Mouse (Mus musculus) cerebellum, adult 9-11 months (tissue): ENCODE measurements at regions not wholly inside any gene's neighbourhood (a gene's known extent, or its start where the extent isn't known, plus 50 kb on each side); places are given as distances from the start of the nearest gene placed in this dataset.
A peak's percentile ranks its signal among the peaks of the same experiment; 100 is the strongest.
"Not testable (repeated sequence)": the region's sequence is repeated elsewhere in the genome, so short reads cannot be mapped to it uniquely, and the experiment has no call there.

ENCODE experiments used
- DNase-seq: peaks from one replicate; pipeline ENCODE4 v3.0.0; 2022

DNA sequence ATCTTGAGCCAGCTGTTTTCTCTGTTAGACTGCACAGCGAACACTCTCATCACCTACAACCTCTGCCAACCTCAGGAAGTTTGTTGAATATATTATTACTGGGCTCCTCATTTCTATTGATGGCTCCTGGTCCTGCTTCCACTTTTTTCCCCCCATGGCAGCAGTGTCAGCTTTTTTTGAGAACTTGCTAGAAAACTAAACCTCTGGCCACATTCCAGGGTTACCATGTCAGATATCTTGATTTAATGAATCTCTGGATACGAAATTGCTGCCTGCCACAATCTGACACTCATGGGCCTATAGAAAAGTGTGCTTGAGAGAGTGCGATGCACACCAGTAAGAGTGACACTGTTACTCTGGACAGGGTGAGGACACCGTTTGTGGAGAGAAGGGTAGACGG, 170.6 kb upstream of the Slc25a13 start:
- DNase-seq = no peak

DNA sequence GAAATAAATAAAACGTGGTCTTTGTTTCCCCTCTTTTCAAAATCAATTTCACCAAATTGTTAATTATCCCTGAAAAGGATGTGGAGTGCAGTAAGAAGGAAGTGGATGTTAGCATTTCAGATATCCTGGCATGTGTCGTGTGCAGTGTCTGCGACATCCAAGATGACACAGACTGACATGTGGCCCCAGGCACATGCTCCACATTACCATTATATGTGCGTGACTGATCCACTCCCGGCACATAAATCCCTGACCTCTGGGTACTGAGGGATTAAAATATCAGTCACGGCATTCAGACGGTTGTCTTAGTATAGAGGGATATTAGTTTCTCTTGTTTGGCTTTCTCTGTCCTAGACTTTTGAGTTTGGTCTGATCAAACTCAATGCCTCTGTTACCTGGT, 168.0 kb upstream of the Slc25a13 start:
- DNase-seq = no peak

DNA sequence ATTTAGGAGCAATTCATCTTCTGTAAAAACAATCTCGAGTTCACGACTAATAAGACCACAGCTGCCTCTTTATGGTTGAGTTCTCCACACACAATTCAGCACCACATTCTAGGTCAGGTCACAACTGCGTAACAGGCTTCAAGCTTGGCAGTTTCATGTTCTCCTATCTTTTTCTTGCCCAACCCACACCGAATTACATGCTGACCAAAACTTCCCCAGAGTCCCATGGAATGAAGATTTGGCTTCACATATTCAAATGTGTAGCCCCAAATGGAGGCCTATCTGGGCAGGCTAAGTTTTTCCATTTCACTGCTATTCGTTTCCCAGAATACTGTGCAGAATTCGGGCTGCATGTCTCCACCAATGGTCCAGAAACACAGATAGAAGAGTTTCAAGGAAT, 167.5 kb upstream of the Slc25a13 start:
- no peak for DNase-seq

DNA sequence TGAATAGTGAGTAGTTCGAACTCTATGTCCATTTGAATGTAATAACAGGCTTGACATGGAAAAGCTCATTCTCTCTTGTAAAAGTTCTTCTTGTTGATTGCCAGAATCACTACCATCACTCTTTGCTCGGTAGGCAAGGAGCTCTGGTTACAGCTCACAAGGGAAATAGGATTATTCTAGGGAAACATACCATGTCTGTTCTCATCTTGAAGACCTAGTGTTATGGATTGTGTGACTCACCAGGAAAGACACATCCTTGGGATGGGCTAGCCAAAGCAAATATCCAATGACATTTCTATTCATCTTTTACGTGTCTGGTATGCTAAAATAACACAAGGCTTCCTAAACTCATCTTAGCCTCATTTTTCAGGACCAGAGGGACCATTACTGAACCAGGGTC, 155.4 kb upstream of the Slc25a13 start:
- DNase-seq = no peak

DNA sequence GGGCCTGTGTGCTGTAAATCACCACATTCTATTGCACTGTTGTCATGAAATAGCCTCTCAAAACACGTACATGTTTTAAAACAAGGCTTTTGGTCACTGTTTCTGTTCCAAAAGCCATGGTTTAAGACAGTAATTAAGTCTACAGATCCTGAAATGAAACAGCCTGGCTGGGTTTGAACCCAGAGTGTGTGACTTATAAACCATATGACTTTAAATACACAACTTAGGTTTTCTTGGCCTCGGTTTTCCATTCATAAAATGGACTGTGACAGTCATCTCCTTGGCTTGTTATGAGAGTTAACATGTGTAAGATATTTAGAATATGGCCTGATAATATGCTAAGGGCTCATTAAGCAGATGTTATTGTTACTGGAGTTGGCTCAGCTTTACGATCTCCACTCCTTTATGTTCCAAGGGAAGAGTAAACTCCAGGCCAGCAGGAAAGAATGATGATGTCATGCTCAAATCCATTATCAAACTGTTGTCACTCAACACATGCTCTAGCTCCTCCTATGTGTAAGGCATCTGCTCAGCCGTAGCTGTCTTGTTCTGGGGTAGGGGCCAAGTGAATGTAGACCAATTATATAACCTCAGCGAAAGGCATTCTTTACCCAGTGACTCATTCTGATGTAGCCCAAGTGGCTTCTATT, 154.6 kb upstream of the Slc25a13 start:
- no peak for DNase-seq

DNA sequence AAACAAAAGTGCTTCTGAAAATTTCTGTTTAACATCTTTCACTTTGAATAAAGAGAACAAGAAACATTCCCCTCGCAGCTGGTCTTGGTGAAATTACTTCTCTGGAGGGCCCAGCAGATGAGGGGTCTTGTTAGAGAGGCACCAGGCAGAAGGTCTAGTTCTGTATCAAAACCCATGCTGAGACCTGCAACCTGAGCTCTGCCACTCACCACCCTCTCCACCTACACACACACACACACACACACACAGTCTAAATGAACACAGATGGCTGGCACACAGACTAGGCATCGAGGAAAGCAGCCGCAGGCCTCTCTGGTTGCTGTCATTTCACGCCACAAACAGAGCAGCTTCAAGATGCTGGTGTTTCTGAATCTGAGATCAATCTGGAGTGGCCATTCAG, 147.1 kb upstream of the Slc25a13 start:
- DNase-seq = no peak

DNA sequence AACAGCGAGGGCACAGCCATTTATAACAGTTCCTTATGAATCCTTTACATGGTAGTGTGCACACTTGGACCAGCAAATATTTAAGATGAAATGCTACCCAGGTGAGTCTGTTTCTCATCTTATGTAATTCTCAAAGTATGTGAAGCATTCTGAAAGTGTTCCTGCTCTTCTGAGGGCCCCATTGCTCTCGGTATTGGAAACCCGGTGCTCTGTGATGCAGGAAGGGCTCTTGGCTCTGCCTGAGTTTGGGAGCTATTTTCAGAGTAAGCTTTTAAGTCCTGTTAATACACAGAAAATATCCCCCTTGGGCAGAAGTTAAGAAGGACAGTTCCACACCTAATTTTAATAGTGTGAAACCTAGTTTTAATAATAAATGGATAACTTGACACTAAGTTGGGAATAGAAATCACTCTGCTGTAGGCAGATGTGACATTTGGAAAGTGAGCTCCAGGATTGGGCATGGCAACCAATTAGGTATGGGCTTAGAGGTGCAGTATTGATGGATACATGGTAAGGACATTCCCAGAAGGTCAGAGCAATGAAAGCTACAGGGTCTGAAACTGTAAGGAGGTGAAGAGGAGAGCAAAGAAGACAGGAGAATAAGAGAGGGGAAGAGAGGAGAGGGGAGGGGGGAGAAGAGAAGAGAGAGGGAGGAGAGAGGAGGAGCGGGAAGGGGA, 145.8 kb upstream of the Slc25a13 start:
- no peak for DNase-seq

DNA sequence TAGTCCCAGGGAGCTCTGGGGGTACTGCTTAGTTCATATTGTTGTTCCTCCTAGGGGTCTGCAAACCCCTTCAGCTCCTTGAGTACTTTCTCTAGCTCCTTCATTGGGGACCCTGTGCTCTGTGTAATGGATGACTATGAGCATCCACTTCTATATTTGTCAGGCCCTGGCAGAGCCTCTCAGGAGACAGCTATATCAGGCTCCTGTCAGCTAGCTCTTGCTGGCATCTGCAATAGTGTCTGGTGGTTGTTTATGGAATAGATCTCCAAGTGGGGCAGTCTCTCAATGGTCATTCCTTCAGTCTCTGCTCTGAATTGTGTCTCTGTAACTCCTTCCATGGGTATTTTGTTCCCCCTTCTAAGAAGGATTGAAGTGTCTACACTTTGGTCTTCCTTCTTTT, 144.2 kb upstream of the Slc25a13 start:
- DNase-seq = not testable (repeated sequence)

DNA sequence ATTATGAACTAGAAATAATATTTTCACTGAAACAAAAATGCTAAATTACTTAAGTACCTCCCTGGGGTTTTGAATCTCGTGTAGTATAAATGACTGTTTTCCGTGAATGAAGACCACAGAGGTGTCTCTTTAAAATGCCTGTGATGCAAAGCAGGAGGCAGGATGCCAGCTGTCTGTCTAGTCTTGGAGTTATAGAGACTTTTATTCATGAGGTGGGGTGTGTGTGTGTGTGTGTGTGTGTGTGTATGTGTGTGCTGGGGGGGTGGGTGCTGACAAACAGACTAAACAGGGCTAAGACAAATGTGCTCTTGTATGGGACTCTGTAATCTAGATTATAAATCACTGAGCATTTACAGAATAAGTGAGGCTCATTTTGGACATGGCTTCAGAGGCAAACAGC, 140.5 kb upstream of the Slc25a13 start:
- no peak for DNase-seq

DNA sequence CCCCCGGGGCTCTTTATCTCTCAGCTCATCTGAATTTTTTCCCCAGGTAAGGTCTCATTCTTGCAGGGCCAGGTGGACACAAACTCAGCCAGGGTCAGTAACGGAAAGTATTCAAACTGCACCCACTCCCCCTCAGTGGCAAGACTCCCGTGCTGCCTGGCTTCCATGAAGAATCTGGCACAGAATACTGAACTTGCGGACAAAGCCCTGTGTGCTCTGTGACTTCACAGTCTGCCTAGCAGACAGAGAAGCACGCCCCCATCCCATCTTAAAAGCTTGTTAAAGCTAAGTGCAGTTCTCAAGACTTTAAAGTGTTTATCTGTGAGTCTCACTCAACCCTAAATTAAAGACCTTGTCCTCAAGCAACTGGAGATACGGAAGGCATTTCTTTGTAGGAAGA, 140.0 kb upstream of the Slc25a13 start:
- no peak for DNase-seq

DNA sequence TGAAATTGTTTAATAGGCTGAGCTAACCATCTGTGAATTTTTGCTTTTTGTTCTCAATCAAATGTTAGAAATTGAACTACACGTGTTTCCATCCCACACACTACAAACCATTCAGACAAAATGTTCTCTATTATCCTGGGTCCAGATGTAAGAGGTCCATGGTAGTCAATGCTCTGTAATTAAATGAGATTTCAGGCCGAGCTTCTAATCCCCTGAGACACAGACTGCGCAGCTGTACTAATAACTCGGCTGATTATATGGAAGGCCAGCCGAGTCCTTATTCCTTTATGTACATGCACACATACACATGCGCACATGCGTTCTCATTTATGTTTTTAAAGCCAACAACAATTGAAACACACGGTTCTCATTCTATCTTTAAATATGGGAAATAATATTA, 118.3 kb upstream of the Slc25a13 start:
- DNase-seq = no peak

DNA sequence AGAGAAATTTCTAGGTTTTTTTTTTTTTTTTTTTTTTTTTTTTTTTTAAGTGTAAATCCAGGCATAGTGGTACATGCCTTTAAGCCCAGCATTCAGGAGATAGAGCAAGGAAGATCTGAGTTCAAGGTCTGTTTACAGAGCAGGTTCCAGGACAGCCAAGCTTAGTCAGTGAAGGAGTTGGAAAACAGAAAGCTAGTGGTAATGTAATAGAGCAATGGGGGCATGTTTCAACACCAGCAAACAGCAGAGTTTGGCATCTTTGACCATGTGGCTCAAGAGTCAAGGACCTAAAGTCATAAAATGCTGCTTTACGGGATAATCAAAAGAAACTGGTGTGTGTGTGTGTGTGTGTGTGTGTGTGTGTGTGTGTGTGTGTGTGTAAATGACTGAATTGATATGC, 113.3 kb upstream of the Slc25a13 start:
- no peak for DNase-seq

DNA sequence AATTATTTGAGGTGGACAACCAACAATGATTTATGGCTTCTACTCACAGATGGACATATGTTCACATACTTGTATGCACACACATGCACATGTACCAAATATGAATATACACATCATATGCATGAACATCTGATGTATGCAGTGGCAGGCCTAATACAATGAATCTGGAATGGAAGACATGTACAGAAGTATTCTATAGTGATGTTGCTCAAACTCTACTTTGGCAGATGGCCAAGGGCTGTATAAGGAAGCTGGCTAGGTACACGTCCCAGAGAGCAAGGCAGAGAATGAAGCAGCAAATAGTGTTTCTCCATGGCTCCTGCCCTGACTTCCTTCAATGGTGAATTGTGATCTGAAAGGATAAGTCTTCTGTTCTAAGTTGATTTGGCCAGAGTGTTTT, 108.5 kb upstream of the Slc25a13 start:
- DNase-seq = no peak

DNA sequence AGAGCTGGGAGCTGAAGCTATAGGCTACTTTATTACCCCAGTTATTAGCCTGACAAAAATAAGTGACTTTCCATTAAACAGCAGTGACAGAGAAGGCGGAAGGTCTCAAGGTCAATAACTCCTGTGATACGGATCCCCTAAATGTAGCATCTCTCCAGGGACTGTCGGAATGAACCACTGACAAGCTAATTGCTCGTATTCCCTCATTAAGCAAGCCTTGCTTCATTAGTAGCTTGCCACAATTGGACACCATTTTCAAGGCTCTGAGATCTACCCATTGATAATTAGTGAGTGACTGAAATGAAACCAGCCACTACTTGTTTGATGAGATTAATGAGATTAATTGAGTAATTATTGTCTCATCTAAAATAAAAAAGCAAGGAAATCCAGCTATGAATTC, 99.8 kb upstream of the Slc25a13 start:
- DNase-seq = no peak

DNA sequence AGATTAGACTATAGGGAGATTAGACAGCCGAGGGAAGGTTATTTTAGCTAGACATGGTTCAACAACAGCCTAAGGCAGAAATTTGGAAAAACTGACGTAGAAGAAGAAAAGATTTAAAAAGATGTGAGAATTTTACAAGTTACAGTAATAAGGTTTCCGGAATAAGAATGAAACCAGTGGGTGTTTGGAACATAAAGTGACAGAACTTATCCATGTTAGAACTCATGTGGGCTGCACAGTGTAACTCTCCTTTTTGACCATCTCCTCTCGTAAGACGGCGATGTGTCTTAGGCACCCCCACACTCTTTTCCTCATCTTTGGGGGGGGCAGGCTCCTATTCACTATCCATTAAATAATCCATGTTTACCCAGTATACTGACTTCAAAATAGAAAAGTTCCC, 96.2 kb upstream of the Slc25a13 start:
- no peak for DNase-seq

DNA sequence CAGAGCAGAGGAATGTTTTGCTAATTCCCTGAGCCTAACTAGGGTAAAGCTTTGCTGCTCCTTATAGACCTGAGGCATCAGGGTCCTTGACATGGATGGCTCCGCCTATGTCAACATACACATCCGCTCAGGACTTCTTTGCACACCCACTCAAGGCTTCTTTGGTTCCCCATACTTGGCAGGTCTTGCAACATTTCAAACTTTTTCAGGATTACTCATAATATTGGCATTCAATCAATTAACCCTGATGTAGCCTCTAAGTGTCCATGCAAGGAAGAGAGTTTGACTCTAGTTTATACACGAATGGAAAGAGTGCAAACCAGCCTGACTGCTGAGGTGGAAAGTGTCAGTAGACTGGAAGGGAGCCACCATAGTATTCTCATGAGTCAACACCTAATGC, 93.2 kb upstream of the Slc25a13 start:
- no peak for DNase-seq

DNA sequence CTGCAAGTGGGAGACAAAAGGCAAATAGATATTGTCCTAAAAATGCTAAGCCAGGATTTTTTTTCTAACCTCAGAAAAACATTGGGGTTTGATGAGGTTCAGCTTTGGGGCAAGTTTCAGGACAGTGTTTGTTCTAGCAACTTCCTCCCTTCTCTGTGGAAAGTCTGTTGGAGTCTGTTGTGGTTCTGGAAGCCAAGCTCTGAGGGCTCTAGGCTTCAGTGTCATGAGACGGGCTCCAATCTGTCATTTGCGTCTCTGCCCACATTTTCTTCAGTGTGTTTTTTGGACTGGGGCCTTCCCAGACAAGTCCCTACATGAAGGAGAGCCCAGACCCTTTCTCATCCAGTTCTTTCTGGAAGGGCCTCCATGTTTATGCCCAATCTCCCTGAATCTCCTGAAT, 90.6 kb upstream of the Slc25a13 start:
- no peak for DNase-seq

DNA sequence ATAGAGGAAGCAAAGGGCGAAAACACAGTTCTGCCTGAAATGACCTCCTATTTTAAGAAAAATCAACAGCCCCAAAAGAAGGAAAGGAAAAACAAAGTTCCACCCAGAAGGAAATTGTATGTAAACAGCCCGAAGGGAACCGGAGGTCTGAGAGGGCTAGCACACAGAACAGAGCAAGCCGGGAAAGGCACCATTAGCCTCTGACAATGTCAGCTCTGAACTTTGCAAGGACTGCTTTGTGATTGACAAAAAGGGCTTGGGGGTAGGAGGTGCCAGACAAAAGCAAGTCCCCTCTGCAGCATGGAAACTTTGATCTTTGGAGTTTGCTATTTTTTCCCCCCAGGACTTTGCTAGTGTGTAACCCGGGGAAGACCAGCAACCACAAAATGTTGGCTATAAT, 86.8 kb upstream of the Slc25a13 start:
- no peak for DNase-seq

DNA sequence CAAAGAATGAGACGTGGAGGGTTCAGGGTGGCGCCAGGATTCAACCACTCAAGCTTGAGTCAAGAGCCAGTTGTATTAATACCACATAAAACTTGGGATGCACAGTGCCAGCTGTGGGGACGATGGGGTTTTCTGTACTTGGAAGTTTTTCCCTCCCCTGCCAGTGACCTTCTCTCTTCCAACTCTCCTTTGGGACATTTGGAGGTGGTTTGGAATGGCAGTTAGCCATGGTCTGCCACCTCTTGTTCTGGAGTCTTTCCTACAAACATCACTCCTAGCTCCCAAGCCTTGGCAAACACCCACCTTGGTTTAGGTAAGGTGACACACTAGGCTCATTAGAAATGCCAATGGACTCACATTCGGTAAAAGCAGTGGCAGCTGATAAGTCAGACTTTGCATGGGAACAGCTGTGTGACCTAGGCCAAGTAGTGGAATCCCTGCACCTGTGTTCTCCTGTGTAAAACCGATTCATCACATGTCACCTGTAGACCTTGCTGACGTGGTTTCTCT, 84.1 kb upstream of the Slc25a13 start:
- DNase-seq = no peak

DNA sequence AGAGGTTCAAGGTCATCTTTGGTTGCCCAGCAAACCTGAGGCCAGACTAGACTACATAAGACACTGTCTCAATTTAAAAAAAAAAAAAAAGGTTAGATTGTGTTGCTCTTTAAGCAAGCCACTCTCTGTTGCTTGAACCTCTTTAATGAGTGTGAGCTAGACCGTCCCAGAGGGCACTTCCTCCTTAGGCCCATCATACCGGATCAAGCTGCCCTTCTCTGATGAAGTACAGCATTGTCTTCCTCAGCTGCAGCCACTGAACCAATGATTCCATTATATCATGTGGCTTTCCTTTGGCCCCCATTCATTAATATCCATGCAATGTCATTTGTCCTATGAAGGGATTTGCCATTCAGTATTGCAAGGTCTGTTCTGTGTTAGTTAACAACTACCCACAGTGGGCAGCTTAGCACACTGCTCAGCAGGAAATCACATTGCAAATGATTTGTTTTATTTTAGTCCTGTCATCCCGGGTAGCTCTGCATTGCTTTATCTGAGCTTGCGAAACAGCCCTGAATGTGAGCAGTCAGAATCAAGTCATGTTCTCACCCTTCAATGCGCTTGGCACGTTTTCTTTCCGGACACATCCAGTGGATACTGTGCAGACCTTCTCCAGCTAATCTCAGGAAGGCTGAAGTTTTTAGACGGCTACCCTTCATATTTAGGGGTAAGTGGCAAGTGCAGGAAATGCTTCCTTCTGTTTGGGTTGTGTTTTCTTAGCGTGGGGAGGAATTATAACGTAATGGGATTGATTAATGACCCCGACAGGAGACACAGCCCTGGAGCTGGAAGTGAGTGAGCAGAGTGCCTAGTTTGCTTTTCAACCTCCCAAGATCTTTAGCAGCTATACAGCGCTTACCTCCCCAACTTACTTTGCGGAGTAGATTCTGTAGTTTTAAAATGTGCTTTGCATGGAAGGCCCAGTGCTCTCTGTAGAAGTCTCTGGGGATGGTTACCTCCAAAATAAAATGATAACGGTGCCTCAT, 82.2 kb upstream of the Slc25a13 start:
- DNase-seq = no peak

DNA sequence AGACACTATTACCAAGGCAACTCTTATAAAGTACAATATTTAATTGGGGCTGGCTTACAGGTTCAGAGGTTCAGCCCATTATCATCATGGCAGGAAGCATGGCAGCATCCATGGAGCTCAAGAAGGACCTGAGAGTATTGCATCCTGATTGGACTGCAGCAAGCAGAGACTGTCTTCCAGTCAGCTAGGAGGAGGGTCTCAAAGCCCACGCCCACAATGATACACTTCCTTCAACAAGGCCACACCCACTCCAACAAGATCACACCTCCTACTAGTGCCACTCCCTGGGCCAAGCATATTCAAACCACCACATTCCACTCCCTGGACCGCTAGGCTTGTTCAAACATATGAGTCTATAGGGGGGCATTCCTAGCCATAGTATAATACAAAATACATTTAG, 78.6 kb upstream of the Slc25a13 start:
- DNase-seq = not testable (repeated sequence)

DNA sequence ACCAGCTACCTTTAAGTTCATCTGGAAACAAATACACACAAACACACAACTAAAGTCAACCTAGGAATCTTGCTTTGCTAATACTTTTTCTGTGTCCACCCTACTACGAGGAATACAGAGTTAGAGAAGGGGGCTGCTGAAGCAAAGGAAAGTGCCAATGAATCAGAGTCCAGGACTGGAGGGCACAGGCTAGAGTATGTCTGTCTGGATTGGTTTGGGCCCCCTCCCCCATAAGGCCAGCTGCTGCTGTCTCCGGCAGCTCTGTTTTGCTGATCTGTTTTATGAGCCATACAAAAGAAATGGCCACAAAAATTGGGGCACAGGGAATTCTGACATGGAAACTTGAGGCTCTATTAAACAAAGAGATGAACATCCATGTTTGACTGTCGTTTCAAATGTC, 74.8 kb upstream of the Slc25a13 start:
- DNase-seq = no peak

DNA sequence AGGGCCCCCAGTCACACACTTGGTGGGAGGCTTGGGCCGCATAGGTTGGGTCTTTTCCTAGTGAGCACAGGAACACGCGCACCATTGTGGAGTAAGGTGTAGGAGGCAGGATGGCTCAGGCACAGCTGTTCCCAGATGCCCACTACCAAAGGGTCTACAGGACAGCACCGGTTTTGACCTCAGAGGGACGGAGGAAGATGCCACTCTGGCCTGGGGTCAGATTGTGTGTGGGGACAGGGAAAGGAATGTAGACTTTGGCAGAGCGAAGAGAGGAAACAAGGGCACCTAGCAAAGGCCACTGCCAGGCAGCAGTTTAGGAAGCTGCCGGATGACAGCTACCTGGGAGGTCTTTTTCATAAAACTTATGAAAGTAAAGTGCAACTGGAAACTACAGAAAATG, 73.5 kb upstream of the Slc25a13 start:
- DNase-seq = no peak

DNA sequence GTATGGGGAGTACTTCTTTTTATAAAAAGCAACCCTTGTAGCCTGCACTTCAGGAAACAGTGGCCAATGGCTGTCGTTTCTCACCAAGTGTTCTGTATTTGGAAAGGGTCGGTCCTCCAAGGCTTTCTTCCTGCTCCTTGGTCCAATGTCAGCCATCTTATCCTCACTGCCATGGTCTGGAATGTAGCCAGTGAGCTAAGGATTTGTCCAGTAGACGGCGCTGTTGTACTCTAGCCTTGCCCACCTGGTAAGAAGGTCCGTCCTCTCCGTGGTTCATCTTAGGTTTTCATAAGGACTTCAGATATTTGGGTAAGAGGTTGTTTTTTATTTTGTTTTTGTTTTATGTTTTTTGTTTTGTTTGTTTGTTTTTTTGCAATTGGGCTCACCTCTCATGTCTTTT, 72.8 kb upstream of the Slc25a13 start:
- peak; percentile 14 for DNase-seq
